Mouse (Mus musculus) T-cell, adult 2 months (primary cell): ENCODE measurements at regions not wholly inside any gene's neighbourhood (a gene's known extent, or its start where the extent isn't known, plus 50 kb on each side); places are given as distances from the start of the nearest gene placed in this dataset.

ENCODE experiments used
- DNase-seq: peaks from one replicate; pipeline ENCODE4 v3.0.0; 2022; ENCODE audit warnings: low spot score

DNA sequence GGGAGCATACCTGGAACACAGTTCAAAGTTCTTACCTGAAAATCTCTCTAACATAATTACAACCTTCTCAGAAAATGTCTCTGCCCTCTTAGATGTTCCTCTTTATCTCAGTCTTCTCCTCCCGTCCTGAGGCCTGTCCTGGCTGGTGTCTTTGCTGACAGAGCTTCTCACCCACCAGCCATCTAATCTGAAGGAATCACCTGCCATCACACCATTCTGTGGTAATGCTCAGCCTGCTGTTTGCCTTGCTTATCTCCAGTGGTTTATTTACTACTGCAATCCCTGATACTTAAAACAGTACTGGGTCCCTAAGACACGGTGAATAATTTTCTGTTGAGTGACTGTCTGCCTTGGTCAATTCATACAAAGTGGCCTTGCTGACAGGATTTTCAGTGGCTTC lies 317.8 kb upstream of the Hnrnpa3 start:
- DNase-seq: no peak

DNA sequence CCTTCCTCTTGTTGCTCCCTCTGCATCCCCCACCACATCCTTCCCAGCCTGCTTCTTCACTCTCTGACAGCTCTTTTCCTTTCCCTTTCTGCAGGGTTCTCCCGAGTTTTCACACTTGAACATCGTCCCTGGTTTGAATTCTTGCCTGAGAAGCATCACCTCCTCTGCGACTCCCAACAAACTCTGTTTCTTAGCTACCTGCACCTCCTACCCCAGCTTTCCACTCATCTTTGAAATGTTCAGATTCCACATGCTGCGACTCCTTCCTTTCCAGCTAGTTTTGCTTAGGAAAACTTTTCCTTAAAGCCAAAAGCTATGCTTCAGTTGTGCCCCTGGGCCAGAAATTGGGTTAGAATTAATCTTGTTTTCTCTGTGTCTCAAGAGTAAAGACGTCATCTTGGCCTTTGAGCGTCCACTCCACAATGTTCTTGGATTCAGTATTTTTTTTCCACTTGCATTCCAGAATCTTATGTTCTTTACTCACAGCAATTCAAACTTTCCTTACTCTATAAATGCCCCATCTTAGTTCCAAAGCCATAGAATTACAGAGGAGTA lies 317.3 kb upstream of the Hnrnpa3 start:
- no peak for DNase-seq

DNA sequence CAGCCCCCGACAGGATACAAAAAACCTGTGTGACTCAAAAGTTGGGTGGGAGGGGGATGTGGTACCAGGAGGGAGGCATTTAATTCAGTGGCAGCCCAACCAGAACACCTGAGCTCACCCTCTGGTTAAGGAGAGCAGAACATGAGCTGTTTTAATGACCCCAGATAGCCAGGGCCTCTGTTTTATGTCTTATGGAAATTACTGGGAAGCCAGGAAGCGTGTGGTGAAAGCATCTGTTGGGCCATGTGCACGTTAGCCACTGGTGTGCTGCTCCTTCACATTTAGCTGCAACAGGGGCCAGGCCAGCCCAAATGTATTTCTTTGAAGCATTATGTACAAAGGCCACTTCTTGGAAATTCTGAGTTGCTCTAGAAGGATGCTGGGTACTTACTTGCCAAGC lies 308.2 kb upstream of the Hnrnpa3 start:
- no peak for DNase-seq

DNA sequence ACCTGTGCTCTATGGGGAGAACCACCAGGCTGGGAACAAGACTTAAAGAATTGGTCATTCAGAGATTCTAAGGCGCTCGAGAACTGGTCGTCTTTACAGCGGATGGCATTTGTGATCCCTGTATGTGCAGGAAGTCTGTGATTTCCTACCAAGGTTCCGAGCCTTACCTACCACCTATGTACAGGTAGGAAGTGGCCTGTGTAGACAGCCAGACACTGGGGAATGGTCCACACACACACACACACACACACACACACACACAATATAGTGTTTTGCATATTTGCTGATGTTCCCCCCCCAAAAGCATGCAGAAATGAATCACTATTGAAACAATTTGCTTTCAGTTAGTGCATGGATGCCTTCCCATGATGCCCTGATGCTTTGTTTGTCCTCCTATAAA lies 307.1 kb upstream of the Hnrnpa3 start:
- DNase-seq: no peak

DNA sequence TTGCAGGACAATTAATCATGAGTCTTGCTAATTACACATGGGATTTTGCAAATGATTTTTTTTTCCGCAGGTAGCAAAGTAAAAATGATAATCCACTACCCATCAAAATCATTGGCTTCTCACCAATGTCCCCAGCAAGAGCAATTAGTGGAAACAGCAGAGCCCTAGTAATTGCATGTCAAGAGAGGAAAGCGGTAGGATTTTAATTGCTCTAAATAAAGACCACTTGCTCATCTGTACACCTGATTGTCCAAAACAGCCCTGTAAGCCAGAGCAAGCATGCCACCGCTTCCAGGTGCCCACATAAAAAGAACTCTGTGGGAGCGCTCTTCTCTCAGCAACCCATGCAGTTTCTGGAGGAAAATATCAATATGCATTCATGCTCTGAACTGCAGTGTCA lies 306.5 kb upstream of the Hnrnpa3 start:
- DNase-seq: no peak

DNA sequence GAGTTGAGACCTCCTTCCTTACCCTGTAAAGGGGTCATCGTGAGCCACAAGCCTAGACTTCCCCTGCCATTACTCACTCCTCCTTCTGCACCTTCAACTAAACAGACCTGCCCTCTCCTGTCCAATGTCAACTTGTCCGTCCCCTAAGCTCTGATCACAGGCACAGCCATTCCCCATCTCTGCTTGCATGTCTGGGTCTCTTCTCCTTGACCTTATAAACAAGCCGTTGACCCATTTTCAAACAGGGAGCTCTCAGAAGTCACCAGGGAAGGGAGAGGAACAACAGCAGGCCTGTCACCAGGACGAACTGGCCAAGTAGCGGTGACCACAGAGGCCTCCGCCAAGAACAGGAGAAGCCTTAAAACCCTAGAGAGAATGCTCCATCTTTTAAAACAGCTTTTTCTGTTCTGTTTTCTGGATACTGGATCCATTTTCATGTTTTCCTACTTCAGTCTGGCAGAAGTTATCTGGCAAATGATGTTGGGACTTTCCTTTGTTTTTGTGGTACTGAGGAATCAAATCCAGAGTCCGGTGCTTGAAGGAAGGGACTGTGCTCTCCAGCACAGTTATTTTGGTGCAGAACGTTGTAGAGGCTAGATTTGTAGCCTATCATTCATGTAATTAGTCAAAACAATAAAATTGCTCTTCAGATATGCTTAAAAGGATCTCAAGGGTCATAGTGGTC lies 302.2 kb upstream of the Hnrnpa3 start:
- no peak for DNase-seq

DNA sequence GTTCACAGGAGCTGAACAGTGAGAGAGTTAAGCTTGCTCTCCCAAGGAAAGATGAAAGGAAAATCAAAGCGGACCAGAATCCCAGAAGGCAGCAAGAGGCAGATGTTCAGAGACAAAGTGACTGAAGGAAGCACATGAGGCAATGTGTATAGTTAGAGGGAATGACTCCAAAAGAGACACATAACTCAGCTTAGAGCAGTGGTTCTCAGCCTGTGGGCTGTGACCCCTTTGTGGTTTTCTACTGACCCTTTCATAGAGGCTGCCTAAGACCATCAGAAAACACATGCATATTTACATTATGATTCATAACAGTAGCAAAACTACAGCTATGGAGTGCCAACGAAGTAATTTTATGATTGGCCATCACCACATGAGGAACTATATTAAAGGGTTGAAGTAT lies 301.5 kb upstream of the Hnrnpa3 start:
- no peak for DNase-seq

DNA sequence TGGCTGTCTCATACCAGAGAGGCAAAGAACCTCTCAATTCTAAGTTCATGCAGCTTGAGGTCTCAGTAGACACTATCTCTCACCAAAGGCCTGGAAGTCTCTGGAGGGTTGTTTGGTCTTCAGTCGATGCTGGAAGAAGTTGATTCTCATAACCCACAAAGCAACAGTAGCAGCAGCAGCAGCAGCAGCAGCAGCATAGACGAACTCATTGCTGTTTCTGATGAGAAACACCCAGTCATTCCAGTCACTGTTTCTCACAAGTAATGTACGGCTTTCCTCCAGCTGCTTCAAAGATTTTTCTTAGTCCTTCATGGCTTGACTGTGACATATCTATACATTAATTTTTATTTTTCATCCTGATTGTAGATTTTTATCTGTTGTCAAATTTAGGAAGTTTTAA lies 298.1 kb upstream of the Hnrnpa3 start:
- DNase-seq: no peak

DNA sequence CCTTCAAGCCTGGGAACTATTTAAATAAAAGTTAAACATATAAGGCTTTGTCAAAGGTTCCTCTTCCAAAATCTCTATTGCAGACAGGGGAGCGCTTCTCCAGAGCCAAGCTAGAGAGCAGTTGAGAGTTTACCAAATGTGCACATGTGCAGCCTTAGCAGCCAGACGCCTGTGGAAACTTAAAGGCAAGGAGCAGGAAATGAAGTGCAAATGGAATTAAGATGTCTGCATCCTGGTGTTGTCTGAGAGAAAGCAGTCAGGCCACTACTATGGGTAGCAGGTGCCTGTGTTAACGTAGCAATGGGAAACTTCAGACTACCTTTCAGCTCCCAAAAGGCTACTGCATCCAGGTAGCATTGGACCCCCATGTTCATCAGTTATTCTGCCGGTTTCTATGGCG lies 282.4 kb upstream of the Hnrnpa3 start:
- no peak for DNase-seq

DNA sequence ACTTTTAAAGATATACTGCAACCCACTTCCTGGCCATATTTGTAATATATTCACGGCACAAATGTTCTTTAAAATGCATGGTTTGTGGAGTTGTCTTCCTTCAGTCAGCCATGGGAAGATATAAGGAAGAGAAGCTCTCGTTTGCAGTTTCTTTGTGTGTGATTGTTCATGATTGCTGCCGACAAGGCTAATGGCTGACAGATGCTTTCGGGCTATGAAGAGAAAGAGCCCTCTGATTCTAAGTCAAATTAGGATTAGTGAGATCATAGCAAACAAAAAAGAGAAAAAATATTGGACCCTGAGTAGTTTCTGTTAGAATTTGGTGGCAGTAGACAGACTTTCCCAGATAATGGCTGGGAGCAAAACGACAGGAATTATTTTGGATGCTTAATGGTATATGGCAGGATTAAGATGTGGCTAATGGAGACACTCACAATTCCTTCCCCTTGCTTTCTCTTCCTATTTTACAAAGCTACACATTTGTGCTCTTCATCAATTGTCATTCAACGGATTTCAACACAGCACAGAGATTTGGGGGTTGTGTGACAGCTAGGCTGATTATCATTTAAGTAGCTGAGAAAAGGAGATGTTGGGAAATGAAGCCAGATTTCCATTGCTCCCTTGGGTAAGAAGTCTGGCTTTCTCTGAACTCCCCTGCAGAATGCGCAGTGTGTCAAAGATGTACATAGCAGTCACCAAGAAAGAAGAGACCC lies 273.4 kb upstream of the Hnrnpa3 start:
- no peak for DNase-seq

DNA sequence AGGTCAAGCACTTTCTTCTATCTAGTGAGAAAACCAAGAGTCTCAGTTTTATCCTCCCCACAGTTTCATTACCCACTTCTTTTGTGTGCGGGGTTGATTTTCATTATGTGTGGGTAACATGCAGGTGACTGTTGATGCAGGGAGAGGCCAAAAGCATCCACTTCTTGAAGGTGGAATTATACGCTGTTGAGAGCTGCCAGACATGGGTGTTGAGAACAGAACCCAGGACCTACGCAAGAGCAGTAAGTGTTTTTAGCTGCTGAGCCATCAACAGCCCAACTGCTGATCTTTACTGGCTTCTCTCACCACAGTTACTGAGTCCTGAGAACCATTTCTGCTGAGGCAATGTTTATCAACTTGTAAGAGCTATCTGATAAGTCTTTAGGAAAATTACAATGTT lies 272.4 kb upstream of the Hnrnpa3 start:
- DNase-seq: no peak

DNA sequence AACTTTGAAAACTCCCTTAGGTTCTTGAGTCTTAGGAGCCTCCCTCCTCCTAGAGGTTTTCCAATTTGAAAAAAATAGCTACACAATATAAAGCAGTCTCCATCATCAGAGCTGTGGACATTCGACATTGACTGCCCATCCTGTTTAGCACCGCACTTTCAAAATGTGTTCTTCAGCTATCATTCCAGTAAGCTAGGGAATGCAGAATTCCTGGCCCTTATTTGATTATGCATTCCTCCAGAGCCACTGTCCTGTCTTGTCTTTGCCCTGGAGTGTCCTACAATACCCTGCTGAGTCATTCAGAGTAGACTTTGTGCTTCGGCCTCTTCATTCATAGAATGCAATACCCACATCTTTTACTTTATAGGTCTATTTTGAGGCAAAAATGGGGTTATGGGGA lies 267.0 kb upstream of the Hnrnpa3 start:
- no peak for DNase-seq

DNA sequence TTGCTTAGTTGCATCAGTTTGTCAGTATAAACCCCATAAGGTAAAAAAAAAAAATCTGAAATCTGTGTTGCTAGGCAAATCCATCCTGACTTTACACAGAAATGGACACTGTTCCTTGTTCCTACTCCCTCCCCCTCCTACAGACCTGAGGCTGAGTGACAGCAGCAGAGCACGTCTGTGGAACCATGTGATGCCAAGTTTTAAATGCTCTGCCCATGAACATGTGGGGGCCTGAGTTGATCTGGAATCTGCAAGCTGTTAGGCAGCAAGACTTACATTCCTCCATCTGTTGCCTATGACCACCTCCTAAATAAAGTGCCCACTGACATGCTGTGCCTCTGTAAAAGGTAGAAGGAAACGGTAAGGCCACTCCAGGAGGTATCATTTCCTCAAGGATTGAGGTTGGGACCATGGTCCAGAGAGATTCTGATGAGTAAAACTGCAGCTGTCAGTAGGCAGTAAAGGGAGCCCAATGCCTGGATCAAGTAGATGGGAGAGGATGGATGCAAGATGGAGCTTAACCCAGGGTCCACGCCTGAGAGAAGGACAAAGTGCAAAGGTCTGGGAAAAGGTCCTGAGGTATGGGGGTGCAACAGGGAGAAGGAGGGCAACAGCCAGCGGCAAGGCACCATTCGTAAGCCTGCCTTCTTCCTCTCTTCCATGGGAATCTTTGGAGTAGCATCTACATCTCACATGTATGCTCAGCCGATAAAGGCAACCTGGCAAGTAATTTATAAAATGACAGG lies 264.0 kb upstream of the Hnrnpa3 start:
- DNase-seq: no peak

DNA sequence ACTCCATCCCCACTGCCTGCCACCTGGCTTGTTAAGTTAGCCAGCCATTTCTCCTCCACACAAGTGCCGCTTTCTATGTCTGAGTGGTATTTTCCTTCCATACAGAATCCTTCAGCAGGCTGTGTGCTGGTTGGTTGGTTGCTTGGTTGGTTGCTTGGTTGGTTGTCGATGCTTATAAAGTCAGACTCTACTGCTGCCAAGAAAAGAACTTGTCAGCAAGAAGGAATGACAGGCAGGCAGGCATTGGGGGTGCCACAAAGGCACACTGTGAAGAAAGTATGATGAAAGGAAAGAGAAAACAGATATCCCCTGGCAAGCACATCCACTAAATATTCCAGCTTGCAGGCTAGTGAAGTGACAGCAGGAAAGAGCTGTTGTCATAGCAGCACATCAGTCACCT lies 263.0 kb upstream of the Hnrnpa3 start:
- DNase-seq: no peak

DNA sequence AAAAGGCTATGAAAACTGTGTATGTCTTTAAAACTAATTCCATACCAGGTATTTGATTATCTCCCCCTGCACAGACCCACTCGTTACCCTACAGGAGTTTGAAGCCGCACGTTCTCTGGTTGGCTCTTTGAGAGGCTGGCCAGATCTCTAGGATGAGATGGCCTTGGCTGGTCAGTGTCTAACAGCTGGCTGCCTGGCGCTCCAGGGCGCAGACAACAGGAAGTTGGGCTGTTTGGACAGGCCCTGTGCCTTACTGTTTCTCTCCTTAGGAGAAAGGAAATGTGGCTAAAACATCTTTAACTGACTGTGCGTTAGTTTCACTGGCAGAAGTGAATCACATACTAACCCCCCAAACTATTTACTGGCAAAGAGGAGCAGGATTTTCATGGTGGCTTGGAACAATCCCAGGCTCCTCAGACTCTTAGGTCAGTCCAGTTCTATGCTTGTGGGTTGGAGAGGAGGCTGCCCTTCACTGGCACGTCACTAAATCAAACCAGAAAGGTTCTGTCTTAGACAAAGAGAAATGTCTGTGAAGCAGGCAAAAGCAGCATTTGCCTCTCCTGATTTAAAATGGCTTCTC lies 258.7 kb upstream of the Hnrnpa3 start:
- no peak for DNase-seq

DNA sequence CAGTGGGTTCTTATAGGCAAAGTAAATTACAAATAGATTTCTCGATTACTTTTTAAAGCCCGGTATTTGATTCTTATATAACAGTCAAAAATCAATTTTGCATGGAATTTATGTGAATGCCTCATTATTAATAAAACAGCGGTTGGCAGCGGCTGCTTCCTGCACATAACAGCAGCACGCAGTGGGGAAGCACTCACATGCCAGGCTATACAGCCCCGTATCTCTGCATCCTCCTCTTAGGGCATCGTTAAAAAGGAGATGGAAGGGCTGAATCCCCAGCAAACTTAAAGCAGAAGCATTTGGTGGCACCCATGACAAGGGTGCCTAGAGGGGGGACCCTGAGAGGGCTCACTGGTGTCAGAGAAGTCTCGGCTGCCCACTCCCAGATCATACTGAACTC lies 255.3 kb upstream of the Hnrnpa3 start:
- DNase-seq: no peak

DNA sequence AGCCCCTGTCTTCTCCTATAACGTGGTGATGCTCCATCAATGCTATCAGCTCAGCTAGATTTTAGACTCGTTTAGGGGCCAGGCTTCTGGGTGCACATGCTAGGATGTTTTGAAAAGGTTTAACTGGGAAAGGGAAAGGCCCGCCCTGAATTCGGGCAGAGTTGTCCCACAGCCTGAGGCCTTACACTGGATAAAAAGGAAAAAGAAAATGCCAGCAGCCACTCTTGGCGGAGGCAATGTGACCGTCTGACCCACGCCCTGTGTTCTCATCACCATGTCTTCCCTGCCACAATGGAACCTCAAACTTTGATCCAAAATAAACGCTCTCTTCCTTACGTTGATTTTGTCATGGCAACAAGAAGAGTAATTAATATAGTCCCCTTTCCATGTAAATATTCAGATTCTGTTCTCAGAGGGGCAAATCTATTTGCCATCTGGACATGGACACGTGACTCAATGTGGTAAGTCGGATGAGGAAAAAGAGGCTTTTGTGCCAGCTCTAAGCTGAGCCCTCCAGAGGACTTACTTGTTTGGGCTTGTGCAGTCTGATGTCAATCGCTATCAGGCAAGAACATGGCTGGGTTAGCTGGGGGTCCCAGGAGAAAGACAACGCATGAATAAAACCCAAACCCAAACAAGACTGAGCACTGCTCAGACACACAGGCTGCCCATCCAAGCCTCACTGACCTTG lies 253.4 kb upstream of the Hnrnpa3 start:
- DNase-seq: no peak

DNA sequence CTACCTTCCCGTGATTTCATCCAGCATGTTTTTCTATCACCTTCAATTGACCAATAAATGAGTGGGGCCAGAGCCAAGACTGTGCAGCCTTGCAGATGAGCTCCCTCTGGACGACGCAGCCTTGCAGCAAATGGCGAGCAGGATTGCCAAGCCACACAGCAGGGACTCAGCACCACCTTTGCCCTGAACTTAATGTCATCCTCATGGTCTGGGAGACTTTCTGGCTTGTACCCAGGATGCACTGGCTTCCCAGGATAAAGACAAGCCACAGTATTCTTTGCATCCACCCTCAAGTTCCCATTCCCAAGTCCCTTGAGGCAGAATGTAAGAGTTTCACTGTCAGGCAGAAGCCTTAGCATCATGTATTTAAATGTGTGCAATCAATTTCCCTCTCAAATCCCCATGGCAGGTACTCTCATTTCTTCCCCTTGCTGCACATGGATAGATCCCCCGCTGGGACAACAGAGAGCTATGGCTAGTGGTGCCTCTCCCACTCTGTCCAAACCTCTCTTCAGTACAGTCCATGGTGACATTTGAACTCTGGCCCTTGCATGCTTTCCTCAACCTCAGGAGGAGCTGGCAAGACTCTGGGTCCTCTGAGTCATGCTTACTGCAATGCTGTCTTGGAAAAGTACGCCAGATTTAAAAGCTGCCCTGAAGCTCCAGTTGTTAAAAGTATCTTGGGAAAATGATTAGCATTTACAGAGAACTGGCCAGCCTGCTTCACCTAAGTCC lies 252.2 kb upstream of the Hnrnpa3 start:
- DNase-seq: no peak

DNA sequence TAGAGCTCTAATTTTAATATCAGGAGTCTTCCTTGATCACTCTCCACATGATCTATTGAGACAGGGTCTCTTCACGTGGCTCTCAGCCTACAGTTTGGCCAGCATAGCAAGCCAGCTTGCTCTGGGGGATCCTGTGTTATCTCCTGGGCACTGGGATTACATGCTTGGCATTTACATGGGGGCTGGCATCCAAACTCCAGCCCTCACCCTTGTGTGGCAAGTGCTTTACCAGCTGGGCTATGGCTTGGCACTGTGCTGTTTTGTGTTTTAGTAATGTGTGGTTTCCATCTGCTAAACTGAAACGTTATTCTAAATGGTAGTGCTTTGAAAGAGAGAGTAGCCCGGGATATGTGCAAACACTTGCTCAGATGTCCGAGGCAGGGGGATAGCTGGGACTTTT lies 251.5 kb upstream of the Hnrnpa3 start:
- no peak for DNase-seq

DNA sequence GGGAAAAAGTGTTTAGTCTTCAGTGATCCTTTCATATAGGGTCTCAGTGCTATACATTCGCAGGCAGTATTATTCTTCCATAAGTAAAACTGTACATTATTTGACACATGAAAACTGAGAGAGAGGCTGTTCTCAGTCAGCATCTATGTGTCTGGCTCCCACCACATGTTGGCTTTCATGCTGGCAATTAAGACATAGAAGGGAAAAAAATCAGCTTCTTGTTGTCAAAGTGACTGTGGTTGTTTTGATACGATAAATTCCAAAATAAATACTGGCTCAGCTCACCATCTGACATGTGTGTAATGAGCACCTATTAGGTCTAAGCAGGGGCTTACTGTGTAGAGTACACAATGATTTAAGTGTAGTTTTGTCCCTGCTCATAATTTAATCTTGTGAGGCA lies 251.0 kb upstream of the Hnrnpa3 start:
- no peak for DNase-seq

DNA sequence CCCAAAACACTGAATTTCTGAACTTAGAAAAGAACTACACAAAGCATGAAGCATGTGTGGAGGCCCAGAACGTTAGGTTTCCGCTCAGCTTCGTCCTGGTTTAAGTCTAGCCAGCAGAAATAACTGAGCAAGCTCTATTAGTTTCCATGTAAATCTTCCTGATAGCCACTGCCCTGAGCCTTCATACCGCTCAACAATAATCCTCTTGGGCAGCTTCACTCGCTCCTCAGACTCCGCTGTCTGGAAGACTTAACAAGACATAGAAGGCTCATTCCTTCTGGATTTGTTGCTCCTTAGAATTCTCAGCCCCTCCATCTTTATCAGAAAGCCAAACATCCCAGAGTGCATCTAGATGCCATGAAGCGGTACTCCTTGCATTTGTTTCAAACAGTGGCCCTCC lies 249.3 kb upstream of the Hnrnpa3 start:
- DNase-seq: no peak
